Comparison of ENCODE assay signal across 9 mouse cellular contexts in genomic region chr7:124868133-124868603, GRCm38 (mm10).
A peak's percentile ranks its signal among the peaks of the same experiment; 100 is the strongest.
DNase-seq lines count a peak whose midpoint lies in the region; ATAC-seq and TF ChIP-seq lines count a peak whose summit lies in the region.
"Had no signal": no experiment of that assay in that cellular context is flagged by ENCODE, and none has a peak within 500 bp of the region (broad histone marks: within the 10 kb centered on the region; RNA-seq: fewer than 3 reads in every experiment).

No protein-coding gene starts in this region.

- no peak for TF ChIP-seq EP300 in liver, postnatal 0 days (IDR thresholded peaks at IDR 0.05; ENCODE audit: low read depth)

- DNase-seq in embryonic facial prominence, embryonic 14.5 days (ENCODE audit: low spot score), result peak; percentile 45
- DNase-seq in embryonic facial prominence, embryonic 10.5 days (ENCODE audit: low spot score), result no peak
- DNase-seq in cerebellum, adult 11 months, result peak; percentile 14
- DNase-seq in gonadal fat pad, adult 2 months (ENCODE audit: low read depth), result peak; percentile 9
- peak; percentile 81 for DNase-seq in kidney, postnatal 0 days (ENCODE audit: low spot score)
- DNase-seq in ovary, postnatal 36 days (ENCODE audit: low spot score), result peak; percentile 23
- no peak for DNase-seq in layer of hippocampus, postnatal 36 days
- no peak for DNase-seq in liver, postnatal 0 days

- H3K27ac ChIP-seq in embryonic facial prominence, embryonic 14.5 days (replicated peaks; ENCODE audit: low read depth, low read length), result no peak overlapping the region
- no peak overlapping the region for H3K27ac ChIP-seq in embryonic facial prominence, embryonic 10.5 days (replicated peaks)
- no peak overlapping the region for H3K27ac ChIP-seq in kidney, postnatal 0 days
- no peak overlapping the region for H3K27ac ChIP-seq in liver, postnatal 0 days (ENCODE audit: low read depth)
- H3K27ac ChIP-seq: liver, embryonic 14.5 days had no signal

- WGBS in embryonic facial prominence, embryonic 14.5 days, result 56% methylated on average over 6 of the region's 6 CpGs
- 77% methylated on average over 6 of the region's 6 CpGs for WGBS in embryonic facial prominence, embryonic 10.5 days
- WGBS in kidney, postnatal 0 days, result 15% methylated on average over 6 of the region's 6 CpGs
- WGBS in liver, postnatal 0 days (ENCODE audit: insufficient replicate concordance), result 44% methylated on average over 6 of the region's 6 CpGs

- no peak overlapping the region for H3K4me3 ChIP-seq in embryonic facial prominence, embryonic 14.5 days (ENCODE audit: low read depth, low read length)
- no peak overlapping the region for H3K4me3 ChIP-seq in embryonic facial prominence, embryonic 10.5 days
- no peak overlapping the region for H3K4me3 ChIP-seq in kidney, postnatal 0 days (replicated peaks; ENCODE audit: low read depth, low read length)
- no peak overlapping the region for H3K4me3 ChIP-seq in liver, postnatal 0 days (ENCODE audit: low read depth, low read length)

- ATAC-seq in embryonic facial prominence, embryonic 14.5 days (ENCODE audit: low read depth), result no peak
- ATAC-seq in kidney, postnatal 0 days (replicated peaks; ENCODE audit: low FRiP score, low read depth), result peak; percentile 36; the same call in 1 of the 2 replicates
- no peak for ATAC-seq in liver, postnatal 0 days

- no peaks in the 10 kb centered on the region for H3K9me3 ChIP-seq in embryonic facial prominence, embryonic 14.5 days (ENCODE audit: control insufficient read depth, low read length)
- no peaks in the 10 kb centered on the region for H3K9me3 ChIP-seq in embryonic facial prominence, embryonic 10.5 days
- no peaks in the 10 kb centered on the region for H3K9me3 ChIP-seq in kidney, postnatal 0 days (replicated peaks; ENCODE audit: low read length)
- H3K9me3 ChIP-seq in liver, postnatal 0 days (ENCODE audit: low read length), result no peaks in the 10 kb centered on the region

- H3K4me1 ChIP-seq in embryonic facial prominence, embryonic 14.5 days (ENCODE audit: control insufficient read depth, insufficient read depth, low read length), result no peaks in the 10 kb centered on the region
- no peaks in the 10 kb centered on the region for H3K4me1 ChIP-seq in embryonic facial prominence, embryonic 10.5 days
- no peaks in the 10 kb centered on the region for H3K4me1 ChIP-seq in kidney, postnatal 0 days (replicated peaks; ENCODE audit: insufficient read depth, low read length)
- no peaks in the 10 kb centered on the region for H3K4me1 ChIP-seq in liver, postnatal 0 days (ENCODE audit: insufficient read depth)

- H3K27me3 ChIP-seq in embryonic facial prominence, embryonic 14.5 days (replicated peaks; ENCODE audit: control insufficient read depth, insufficient read depth, low read length), result no peaks in the 10 kb centered on the region
- no peaks in the 10 kb centered on the region for H3K27me3 ChIP-seq in embryonic facial prominence, embryonic 10.5 days (replicated peaks; ENCODE audit: low read depth, poor library complexity, severe bottlenecking)
- no peaks in the 10 kb centered on the region for H3K27me3 ChIP-seq in kidney, postnatal 0 days (ENCODE audit: insufficient read depth, low read length)
- no peaks in the 10 kb centered on the region for H3K27me3 ChIP-seq in liver, postnatal 0 days (ENCODE audit: insufficient read depth, low read length)

- no peak for TF ChIP-seq CTCF in kidney, postnatal 0 days (IDR thresholded peaks at IDR 0.05; ENCODE audit: low read depth)
- TF ChIP-seq CTCF in liver, postnatal 0 days (IDR thresholded peaks at IDR 0.05; ENCODE audit: low read depth), result no peak

- no peak overlapping the region for H3K4me2 ChIP-seq in embryonic facial prominence, embryonic 14.5 days (ENCODE audit: low read depth, low read length)
- no peak overlapping the region for H3K4me2 ChIP-seq in kidney, postnatal 0 days (ENCODE audit: low read length)
- H3K4me2 ChIP-seq in liver, postnatal 0 days (ENCODE audit: low read depth, low read length), result no peak overlapping the region

- H3K9ac ChIP-seq in embryonic facial prominence, embryonic 14.5 days (ENCODE audit: low read depth, low read length), result no peak overlapping the region
- no peak overlapping the region for H3K9ac ChIP-seq in kidney, postnatal 0 days (ENCODE audit: low read depth, low read length)
- H3K9ac ChIP-seq in liver, postnatal 0 days (replicated peaks), result no peak overlapping the region
- H3K9ac ChIP-seq: liver, embryonic 14.5 days had no signal

- H3K36me3 ChIP-seq in embryonic facial prominence, embryonic 14.5 days (ENCODE audit: control insufficient read depth, insufficient read depth, low read length), result no peaks in the 10 kb centered on the region
- no peaks in the 10 kb centered on the region for H3K36me3 ChIP-seq in embryonic facial prominence, embryonic 10.5 days (replicated peaks)
- H3K36me3 ChIP-seq in kidney, postnatal 0 days (ENCODE audit: insufficient read depth, low read length), result no peaks in the 10 kb centered on the region
- no peaks in the 10 kb centered on the region for H3K36me3 ChIP-seq in liver, postnatal 0 days (replicated peaks; ENCODE audit: insufficient read depth, low read length)

Comparison
In these comparisons a context has a peak if more than half of its experiments do, and no peak if none do; other contexts are left out.
1. DNase-seq: peak in embryonic facial prominence, embryonic 14.5 days (single experiment), cerebellum, adult 11 months (single experiment), gonadal fat pad, adult 2 months (single experiment), kidney, postnatal 0 days (single experiment) and ovary, postnatal 36 days (single experiment); none in embryonic facial prominence, embryonic 10.5 days (single experiment), layer of hippocampus, postnatal 36 days (0 of 2) and liver, postnatal 0 days (single experiment).